Mouse (Mus musculus) spleen, adult 2 months (tissue): ENCODE data around the gene Klf15.

Experiments
- CTCF ChIP-seq: fragments of 200-500 bp; IDR thresholded peaks from 2 replicates; pipeline ENCODE4 v1.5.1; 2011; ENCODE audit warnings: mild to moderate bottlenecking, inconsistent platforms; ENCODE audit not compliant: insufficient read depth, insufficient read length, insufficient replicate concordance; ENCODE audit errors: extremely low read depth
- POLR2A ChIP-seq: fragments of 200-500 bp; IDR thresholded peaks from 2 replicates; pipeline ENCODE4 v1.6.1; 2011; ENCODE audit warnings: low read depth, low read length, inconsistent platforms

DNA sequence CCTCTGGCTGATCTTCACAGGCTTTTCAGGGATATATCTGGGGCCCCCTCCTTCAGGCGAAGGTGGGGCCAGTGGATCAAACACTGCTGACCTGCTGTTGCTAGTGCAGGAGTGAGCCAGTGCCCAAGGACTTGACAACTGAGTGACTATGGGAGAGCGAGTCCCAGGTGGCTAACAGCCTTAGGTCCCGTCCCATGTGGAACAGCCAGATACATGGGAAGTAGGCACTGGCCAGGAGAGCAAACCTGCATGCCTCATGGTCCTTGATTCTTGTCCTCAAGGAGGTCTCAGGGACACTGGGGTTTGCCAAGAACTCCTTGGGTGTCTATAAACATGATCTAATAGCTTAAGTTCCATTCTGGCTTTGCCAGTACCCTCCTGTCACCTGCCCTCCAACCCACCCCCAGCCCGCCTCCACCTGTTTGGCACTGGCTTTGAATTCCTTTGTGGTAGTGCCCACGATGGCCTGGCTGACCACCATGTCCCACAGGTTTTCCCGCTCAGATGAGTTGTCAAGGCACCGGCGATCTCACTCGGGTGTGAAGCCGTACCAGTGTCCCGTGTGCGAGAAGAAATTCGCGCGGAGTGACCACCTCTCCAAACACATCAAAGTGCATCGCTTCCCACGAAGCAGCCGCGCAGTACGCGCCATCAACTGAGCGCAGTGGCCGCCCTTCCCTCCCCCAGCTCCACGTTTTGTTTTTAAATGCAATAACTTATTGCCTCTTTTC, 11.4 kb downstream of the Klf15 start:
- TF ChIP-seq POLR2A (no peak), CTCF (no peak)
